Comparison of ENCODE assay signal across 10 mouse cellular contexts in genomic region chr4:110128918-110129317, GRCm38 (mm10).
DNase-seq lines count a peak whose midpoint lies in the region; ATAC-seq and TF ChIP-seq lines count a peak whose summit lies in the region.
"Had no signal": no experiment of that assay in that cellular context is flagged by ENCODE, and none has a peak within 500 bp of the region (broad histone marks: within the 10 kb centered on the region; RNA-seq: fewer than 3 reads in every experiment).

No protein-coding gene starts in this region.

- H3K4me3 ChIP-seq in testis, adult 2 months (ENCODE audit: control insufficient read depth, low read depth, low read length), result no peak overlapping the region
- no peak overlapping the region for H3K4me3 ChIP-seq in forebrain, embryonic 15.5 days
- H3K4me3 ChIP-seq in lung, adult 2 months (replicated peaks; ENCODE audit: extremely low read depth, low read depth, low read length), result no peak overlapping the region
- H3K4me3 ChIP-seq: embryonic facial prominence, embryonic 12.5 days; megakaryocyte, embryonic 14.5 days had no signal

- H3K4me1 ChIP-seq in testis, adult 2 months (ENCODE audit: control insufficient read depth, insufficient read depth, low read length), result no peaks in the 10 kb centered on the region
- peaks cover 6% of the 10 kb centered on the region for H3K4me1 ChIP-seq in forebrain, embryonic 15.5 days
- no peaks in the 10 kb centered on the region for H3K4me1 ChIP-seq in lung, adult 2 months (ENCODE audit: control insufficient read depth, insufficient read depth, low read length)
- H3K4me1 ChIP-seq: megakaryocyte, embryonic 14.5 days had no signal

- 0% methylated on average over 1 of the region's 1 CpGs for WGBS in forebrain, embryonic 15.5 days
- 6% methylated on average over 1 of the region's 1 CpGs for WGBS in lung, adult 2 months

- peak; percentile 9; the same call in 1 of the 2 replicates for TF ChIP-seq CTCF in testis, adult 2 months (IDR thresholded peaks at IDR 0.05; ENCODE audit: control insufficient read depth, insufficient read depth, insufficient replicate concordance, low read depth, low read length)
- peak; percentile 50 for TF ChIP-seq CTCF in lung, adult 2 months (IDR thresholded peaks at IDR 0.05; ENCODE audit: insufficient read depth, low read length)

- H3K27ac ChIP-seq in testis, adult 2 months (ENCODE audit: control insufficient read depth, insufficient read depth, low read depth, low read length), result no peak overlapping the region
- 0 out of 2 replicates have a peak overlapping the region, but pooled peaks have one; percentile 21 for H3K27ac ChIP-seq in forebrain, embryonic 15.5 days (replicated peaks)
- H3K27ac ChIP-seq: embryonic facial prominence, embryonic 12.5 days had no signal

- no peaks in the 10 kb centered on the region for H3K9me3 ChIP-seq in forebrain, embryonic 15.5 days
- H3K9me3 ChIP-seq: embryonic facial prominence, embryonic 12.5 days; megakaryocyte, embryonic 14.5 days had no signal

- H3K4me2 ChIP-seq in forebrain, embryonic 15.5 days (replicated peaks), result no peak overlapping the region
- H3K4me2 ChIP-seq: embryonic facial prominence, embryonic 12.5 days had no signal

- peak; percentile 83 for ATAC-seq in forebrain, embryonic 15.5 days (replicated peaks)
- ATAC-seq in monocyte, adult 5-6 weeks (replicated peaks; ENCODE audit: insufficient number of reproducible peaks, low FRiP score, low TSS enrichment, poor library complexity, severe bottlenecking), result no peak

- no peaks in the 10 kb centered on the region for H3K27me3 ChIP-seq in testis, adult 2 months (ENCODE audit: control insufficient read depth, insufficient read depth, low read length)
- H3K27me3 ChIP-seq in forebrain, embryonic 15.5 days, result no peaks in the 10 kb centered on the region
- H3K27me3 ChIP-seq: embryonic facial prominence, embryonic 12.5 days; megakaryocyte, embryonic 14.5 days had no signal

- H3K9ac ChIP-seq in forebrain, embryonic 15.5 days (replicated peaks), result no peak overlapping the region
- H3K9ac ChIP-seq: embryonic facial prominence, embryonic 12.5 days had no signal

- DNase-seq in testis, postnatal 14 days (ENCODE audit: low spot score), result no peak
- peak; percentile 50 for DNase-seq in cerebellum, adult 11 months
- peak; percentile 41 for DNase-seq in kidney, postnatal 14 days
- DNase-seq in lung, adult 2 months, result peak; percentile 26
- DNase-seq in retina, postnatal 1 day, result peak; percentile 73

- no peaks in the 10 kb centered on the region for H3K36me3 ChIP-seq in testis, adult 2 months (ENCODE audit: control insufficient read depth, insufficient read depth, low read length)
- no peaks in the 10 kb centered on the region for H3K36me3 ChIP-seq in forebrain, embryonic 15.5 days
- H3K36me3 ChIP-seq: embryonic facial prominence, embryonic 12.5 days had no signal

- no peak for TF ChIP-seq POLR2A in testis, adult 2 months (IDR thresholded peaks at IDR 0.05; ENCODE audit: control insufficient read depth, low read depth, low read length)
- TF ChIP-seq POLR2A in lung, adult 2 months (IDR thresholded peaks at IDR 0.05; ENCODE audit: borderline replicate concordance, extremely low read depth, low read depth, low read length), result no peak
